Mouse (Mus musculus): ENCODE results near the gene Grk5.
"Not testable (repeated sequence)": the region's sequence is repeated elsewhere in the genome, so short reads cannot be mapped to it uniquely, and the experiment has no call there.

Gene Grk5

DNA sequence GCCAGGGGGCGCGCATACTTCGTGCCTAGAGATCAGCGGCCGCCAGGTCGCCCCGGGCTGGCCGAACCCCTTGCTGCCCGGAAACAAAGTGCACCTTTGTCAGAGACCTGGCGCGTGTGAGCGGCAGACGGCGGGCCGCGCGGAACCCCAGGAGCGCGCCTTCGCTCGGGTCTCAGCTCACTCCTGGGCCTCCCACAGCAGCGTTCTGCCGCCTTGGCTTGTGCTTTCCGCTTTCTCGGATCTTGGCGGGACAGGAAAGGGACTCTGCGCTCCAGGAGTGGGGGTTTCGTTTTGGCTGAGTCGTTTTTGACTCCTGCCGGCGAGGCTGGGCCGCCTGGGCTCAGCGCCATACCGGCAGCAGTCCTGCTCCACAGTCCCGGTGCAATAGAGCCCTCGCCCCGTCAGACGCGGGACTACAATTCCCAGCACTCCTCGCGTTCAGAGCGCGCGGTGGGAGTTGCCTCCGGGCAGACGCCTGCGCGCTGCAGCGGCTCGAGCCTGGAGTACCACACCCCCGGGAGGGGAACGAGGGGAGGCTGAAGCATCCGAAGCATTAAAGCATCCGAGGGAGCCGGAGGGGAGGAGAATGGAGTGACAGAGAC is at the start of gene Grk5:
Gene Grk5, plus strand, starts transcription at position 36 of the 602 bp plus-strand sequence.
- DNase-seq (ENCODE audit: low read depth, low spot score): peak; percentile 97

DNA sequence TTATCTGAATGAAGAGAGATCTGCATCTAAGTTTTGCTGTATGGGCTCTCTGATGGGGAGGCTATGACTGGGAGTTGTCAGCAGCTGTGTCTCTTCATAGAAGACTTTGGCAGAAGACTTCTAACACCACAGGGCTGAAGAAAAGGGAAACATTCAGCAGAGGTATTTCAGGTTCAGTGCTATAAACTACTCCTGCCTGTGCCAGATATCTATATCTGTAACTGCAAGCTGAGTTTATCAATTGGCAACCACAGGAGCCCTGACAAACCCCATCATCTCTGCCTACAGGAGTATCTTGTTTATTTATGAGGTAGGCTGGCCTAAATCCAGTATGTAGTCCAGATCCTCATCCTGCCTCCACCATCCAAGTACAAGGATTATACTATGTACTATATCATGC is 46.2 kb upstream of the Grk5 start:
- DNase-seq (ENCODE audit: low read depth, low spot score): no peak

DNA sequence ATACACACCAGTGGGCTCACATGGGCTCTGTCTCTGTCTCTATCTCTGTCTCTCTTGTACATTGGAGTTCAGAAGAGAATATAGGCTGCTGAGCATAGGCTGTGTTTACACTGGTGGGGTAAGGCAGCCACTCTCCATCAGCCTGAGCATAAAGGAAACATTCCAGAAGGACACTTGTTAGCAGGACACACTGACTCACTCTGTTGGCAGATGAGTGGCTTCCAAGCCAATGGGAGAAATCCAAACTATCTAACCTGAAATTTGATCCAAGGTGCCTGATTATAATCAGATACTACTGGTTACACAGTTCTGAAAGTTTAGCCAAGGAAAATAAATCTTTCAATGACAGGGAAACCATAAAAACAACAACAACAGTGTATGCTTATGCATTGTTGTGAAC is 43.8 kb upstream of the Grk5 start:
- DNase-seq (ENCODE audit: low read depth, low spot score): peak; percentile 75

DNA sequence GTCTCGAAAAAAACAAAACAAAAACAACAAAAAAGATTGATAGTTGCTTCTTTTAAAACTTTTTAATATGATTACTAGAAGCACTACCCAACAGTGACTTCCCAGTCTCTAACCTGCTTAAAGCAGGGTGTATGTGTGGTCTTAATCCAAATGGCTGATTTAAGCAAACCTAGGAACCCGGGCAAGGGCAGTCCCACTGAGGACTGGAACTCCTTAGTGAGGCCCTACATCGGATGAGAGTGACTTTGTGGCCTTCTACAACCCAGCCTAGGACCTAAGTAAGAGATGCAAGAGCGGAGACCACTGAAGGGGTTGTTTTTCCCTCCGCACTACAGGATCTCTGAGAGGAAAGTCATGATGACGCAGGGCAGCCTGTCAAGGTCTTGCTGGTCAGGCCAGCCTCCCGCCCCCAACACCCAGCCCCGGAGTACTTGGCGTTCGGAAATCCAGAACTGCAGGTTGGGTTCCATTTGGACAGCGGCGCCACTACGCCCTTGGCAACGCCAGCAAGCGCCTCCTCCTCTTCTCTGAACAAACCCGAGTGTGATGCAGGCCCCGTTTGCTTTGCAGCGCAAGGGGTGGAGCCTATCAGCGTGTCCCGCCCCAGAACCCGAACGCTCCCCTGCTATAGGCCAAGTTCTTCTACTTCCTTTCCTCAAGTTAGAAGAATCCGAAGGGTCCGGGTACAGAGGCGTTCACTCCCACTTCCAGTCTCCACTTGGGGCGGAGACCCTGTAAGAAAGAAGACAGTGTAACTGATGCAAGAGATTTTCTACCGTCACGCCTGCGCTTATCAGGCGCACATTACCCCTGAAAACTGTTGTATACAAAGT is 28.5 kb upstream of the Grk5 start, which contains the start of gene Sfxn4:
Gene Sfxn4, minus strand, starts transcription at position 612 of the 833 bp plus-strand sequence.
- DNase-seq (ENCODE audit: low read depth, low spot score): peak; percentile 87

DNA sequence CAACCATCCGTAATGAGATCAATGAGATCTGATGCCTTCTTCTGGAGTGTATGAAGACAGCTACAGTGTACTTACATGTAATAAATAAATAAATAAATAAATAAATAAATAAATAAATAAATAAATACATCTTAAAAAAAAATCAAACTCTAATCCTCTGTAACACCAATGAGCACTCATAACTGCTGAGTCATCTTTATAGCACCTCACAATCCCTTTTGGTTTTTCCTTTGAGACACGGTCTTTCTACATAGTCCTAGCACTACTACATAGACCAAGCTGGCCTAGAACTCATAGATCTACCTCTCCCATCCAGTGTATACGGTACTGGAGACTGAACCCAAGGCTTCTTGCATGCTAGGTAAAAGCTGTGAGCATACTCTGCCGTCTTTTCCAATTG is 23.4 kb upstream of the Grk5 start:
- DNase-seq (ENCODE audit: low read depth, low spot score): not testable (repeated sequence)

DNA sequence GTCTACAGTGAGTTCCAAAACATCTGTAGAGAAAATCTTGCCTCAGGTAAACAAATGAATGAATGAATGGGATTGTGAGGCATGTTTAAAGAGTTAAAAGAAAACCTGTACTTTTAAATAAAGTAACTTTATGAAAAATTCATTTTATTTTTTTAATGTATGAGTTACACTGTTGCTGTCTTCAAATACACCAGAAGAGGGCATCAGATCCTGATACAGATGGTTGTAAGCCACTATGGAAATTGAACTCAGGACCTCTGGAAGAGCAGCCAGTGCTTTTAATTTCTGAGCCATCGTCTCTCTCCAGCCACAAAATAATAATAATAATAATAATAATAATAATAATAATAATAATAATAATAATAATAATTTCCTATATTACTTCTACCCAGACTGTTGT is 19.1 kb upstream of the Grk5 start:
- DNase-seq (ENCODE audit: low read depth, low spot score): peak; percentile 42

DNA sequence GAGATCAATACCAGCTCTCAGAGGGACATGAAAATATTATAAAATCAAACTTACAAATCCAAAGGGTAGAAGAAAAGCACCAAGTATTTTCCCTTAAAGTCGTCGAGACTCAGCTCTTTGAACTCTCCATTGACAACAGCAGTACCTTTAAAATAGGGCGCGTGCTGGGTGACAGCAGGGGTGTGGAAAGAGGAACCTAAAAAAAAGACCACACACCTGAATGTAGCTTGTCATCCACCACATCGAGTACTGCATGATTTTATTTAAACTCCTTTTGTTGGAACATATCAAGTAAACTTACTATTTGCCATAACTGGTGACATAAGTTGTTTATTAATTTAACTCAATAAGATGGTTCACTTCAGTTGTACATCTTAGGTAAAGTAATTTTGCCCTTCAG is 18.2 kb upstream of the Grk5 start:
- no peak for DNase-seq (ENCODE audit: low read depth, low spot score)

DNA sequence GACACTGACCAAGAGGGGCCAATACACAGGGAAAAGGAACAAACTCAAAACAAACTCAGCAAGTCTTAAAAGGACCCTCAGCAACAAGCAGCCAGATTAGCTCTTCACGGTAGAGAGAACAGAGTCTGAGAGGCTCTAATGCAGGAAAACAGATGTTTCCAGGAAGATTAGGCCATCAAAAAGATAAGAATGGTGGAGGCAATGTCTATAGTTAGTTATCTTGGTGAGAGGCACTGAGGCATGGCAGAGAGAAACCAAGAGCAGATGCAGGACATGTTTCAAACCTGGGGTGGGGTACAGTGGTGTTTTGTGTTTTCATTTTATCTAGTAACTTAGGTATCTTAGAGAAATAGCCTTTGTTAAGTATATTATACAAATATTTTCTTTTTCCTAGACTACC is 17.3 kb upstream of the Grk5 start:
- no peak for DNase-seq (ENCODE audit: low read depth, low spot score)

DNA sequence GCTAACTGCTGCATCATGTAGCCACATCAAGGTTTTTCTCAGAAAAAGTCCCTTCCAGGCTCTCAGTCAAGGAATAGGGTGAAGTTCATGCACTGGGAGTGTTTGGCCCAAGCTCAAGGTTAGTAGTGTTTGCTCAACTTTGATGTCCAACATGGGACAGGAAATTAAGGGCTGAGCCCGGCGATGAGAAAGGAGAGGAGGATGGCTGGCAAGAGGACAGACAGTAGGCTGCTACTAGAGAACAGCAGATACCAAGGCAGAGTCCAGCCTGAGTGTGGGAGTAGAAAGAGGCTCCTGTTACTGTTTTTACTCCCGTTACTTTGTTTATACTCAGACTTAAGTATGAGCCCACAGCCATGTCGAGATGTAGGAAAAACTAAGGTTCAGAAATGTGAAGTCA is 16.0 kb upstream of the Grk5 start:
- DNase-seq (ENCODE audit: low read depth, low spot score): peak; percentile 47

DNA sequence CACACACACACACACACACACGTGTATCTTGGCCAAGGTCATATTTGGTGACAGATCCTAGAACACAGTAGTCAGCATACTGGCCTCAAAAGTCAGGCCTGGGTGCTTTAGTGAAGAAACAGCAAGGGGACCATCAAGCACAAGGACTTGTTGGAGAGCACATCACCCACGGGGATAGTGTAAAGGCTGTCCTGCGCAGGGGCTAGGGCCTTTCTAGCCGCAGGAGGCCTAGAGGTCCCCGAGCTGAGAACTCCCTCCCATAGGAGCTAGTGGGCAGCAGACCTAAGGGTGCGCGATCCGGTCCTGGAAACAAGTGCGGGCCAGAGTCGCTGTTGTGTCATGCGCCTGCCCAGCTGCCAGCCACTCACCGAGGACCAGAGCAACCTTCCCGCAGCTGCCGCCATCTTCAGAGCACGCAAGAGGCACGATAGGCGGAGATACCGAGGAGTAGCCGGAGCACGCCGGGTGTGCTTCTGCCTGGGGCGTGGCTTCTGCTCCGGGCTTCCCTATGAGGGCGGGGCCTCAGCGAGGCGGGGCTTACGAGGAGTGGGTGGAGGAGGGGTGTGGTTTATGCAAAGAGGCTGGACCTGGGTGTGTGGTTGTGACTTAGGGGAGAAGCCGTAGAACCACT is 15.4 kb upstream of the Grk5 start, which contains the start of gene Prdx3:
Gene Prdx3, minus strand, starts transcription at position 493 of the 631 bp plus-strand sequence.
- DNase-seq (ENCODE audit: low read depth, low spot score): peak; percentile 97

DNA sequence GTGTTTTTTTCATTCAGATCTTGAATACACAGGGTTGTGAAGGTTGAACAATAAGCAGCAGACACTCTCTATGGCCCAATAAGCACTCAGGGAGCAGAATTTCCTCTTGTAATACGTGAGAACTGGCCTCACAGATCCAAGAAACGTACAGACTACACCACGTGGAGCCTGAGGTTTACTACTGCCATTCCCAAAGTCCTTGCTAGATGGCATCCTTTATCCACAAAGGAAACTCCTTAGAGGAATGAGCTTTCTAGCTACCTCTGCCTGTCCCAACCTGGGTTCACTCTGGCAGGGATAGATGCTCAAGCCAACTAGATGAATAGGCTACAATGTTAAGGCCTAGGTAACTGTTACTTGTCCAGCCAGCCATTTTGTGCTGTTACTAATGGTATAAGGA is 6.4 kb upstream of the Grk5 start:
- DNase-seq (ENCODE audit: low read depth, low spot score): peak; percentile 80

DNA sequence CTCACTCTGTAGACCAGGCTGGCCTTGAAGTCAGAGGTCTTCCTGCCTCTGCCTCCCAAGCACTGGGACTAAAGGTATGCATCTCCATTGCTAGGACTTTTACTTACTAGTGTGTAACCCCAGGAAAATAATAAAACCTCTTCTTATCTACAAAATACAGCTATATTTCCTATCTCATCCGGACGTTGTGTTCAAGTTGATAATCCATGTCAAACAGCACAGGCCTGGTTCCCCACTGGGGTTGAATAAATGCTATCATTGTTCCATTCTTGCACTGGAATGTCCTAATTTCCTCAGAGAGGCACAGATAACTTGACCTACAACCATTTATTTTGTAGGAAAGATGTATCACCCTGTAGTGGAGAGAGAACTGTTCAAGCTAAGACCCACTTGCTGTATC is 1.9 kb upstream of the Grk5 start:
- no peak for DNase-seq (ENCODE audit: low read depth, low spot score)

DNA sequence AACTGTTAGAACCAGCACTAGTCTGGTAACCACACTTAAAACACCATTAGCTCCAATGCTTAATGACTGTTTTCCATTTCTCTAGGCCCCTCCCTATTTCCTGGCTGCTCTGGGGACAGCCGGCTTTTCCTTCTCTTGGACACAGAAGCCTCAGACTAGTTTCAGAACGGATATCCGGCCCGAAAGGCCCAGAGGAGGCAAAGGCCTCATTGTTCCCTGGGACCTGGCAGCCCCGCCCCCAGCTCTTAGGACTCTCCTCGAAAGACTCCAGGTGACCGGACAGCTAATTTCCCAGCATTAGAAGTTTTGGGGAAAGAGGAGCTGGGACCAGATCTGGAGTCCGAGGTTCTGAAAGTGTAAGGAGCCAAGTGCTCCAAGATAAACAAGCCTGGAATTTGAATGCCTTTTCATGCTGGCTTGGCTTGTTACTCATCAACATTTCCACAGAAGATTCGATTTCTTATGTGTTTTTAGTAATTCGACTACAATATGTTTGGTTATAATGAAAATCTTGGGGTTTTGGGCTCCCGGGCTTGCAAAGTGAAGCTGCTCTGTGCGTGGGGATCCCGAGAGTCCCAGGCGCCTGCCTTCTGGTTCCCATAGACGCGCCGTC is 342 bp upstream of the Grk5 start:
- DNase-seq (ENCODE audit: low read depth, low spot score): peak; percentile 77

DNA sequence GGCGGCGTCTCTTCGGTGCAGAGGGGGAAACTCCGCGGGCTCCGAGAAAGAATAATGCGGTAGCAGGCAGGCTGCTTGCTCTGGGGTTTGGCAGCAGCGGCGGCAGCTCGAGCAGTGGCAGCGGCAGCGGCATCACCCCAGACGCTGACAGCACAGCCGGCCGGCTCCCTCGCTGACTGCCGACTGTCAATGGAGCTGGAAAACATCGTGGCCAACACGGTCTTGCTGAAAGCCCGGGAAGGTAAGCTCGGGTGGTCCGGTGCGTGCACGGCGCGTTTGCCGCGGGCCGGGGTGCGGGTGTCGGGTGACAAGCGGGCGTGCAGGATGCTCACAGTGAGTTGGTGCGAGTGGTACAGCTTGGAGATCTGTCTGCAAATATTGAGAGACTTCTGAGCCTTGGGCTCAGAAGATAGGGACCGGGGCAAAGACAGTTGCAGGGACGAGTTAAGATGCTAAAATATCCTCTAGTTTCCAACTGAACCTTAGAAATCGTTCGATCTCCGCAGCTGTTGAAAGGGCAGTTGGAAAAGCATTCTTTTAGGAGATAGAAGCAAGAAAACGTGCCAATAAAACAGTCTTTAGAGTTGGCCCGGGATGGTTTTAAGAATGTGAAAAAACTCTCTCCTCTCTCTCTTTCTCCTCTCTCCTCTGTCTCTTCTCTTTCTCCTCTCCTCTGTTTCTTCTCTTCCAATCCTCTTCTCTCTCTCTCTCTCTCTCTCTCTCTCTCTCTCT is 1.0 kb downstream of the Grk5 start:
- no peak for DNase-seq (ENCODE audit: low read depth, low spot score)

DNA sequence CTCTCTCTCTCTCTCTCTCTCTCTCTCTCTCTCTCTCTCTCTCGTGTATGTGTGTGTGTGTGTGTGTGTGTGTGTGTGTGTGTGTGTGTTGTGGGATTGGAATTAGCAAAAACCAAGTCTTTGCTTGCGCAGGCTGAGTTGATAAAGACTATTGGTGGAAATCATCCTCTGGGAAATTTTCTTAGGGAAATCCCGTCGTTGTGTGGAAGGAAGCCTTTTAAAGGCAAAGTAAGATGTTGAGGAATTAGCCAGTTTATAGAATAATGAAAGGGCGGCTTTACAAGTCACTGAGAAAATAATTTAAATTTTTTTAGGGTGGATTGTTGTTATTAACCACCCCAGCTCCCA is 1.5 kb downstream of the Grk5 start:
- peak; percentile 58 for DNase-seq (ENCODE audit: low read depth, low spot score)

DNA sequence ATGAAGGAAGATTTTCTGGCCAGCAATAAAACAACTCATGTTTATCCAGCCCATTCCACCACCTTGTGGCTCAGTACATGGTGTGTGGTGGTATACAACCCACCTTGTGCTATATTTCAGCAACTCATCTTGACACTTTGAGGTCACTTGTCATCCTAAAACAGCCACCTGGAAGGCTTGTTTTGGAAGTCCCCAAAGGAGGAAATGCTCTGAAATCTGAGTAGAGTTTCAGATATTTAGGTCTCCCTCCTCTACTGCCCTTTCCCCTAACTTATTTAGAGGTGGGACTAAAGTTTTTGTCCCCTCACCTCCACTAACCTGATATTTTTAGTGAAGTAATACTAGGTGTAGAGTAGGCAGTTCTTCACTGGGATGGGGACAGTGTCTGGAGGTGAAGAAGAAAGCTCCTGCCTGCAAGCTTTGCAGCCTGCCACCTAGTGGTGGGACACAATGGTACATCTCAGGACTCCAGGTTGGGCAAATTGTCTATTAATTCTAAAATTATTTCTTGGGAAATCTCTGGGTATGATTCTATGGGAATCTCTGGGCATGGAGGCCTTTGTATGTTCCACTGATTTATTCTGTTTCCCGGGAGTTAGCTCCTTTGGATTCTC is 2.5 kb downstream of the Grk5 start:
- peak; percentile 90 for DNase-seq (ENCODE audit: low read depth, low spot score)

DNA sequence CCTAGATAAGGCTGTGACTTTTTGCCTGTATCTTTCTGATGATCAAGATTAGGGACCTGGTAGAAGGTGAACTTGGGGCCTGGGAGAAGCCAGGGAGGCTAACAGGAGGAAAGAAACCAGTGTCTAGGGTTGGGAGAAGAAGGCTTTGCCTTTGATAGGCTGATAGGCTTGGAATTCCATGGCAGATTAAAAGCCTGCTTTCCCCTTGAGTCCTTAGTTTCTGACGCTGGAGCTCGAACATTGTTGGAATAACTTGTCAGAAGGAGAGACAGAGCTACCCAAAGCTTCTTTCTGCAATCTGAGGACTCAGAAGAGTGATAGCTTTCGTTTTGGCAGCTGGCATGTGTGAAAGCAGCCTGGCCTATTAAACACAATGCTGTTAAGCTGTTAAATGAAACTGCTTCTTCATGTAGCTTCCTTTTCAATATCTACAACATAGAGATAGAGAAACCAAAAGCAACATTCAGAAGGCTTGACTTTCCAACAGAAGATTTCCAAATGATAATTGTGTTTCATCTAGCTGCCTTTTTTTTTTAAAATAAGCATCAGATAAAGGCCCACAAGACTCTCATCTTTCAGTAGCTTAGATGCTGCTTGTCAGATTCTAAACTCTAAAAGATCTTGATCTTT is 5.8 kb downstream of the Grk5 start:
- DNase-seq (ENCODE audit: low read depth, low spot score): peak; percentile 49

DNA sequence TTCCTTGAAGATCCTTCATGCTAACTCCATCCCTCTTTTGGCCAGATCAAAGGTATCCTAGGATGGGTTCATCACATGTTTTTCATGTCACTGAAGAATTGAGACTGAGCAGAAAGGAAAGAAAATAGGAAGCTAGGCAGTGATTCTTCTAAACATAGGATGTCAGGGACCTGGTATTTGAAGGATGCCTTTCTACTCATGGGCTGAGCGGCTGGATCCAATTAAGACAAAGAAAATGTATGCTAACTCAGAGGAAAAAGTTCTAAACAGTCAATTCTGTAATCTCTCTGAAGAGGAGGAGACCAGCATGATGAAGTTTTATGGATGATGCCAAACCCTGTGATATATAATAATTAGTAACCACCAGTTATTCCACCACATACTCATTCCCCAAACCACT is 13.6 kb downstream of the Grk5 start:
- peak; percentile 50 for DNase-seq (ENCODE audit: low read depth, low spot score)

DNA sequence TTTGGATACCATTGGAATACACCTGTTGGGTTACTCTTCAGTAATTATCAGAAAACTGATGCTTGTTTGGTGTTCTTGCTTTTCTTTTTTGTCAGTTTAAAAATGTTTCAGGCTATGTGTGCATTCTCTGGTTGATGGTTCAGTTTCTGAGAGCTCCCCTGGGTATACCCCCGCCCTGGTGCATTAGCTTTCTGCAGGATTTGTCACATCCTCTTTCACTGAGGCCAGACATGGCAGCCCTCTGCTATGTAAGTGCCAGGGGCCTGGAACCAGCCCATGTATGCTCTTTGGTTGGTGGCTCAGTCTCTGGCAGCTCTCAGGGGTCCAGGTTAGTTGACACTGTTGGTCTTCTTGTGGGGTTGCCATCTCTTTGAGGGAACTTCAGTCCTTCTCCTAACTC is 14.4 kb downstream of the Grk5 start:
- no peak for DNase-seq (ENCODE audit: low read depth, low spot score)

DNA sequence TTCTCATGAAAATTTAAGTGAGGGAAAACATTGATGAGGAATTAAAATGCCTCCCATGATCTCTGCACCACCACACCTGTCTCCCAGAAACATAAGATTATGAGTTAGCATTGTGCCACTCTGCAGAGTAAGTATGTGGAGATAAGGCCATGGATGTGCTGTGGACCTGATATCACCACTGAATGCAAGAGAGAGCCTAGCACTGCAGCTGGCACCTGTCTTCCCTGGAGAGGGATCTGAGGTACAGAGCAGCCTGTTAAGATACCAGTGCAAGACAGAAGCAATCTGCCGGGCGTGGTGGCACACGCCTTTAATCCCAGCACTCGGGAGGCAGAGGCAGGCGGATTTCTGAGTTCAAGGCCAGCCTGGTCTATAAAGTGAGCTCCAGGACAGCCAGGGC is 15.9 kb downstream of the Grk5 start:
- DNase-seq (ENCODE audit: low read depth, low spot score): no peak

DNA sequence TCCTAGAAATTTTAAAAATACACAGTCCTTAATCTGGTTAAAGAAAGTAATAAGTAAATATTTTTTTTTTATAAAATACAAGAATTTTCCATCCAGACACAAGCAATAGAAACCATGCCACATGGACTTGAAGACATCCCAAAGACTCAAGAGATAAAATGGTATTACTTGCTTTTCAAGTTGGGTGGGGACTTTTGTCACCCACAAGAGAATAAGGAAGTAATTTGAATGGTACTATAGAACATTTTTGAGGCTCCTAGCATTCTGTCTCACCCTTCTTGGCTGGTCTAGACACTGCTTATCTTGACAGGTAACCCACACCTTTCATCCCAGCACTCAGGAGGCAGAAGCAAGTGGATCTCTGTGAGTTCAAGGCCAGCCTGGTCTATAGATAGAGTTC is 20.8 kb downstream of the Grk5 start:
- DNase-seq (ENCODE audit: low read depth, low spot score): no peak
